Mouse (Mus musculus) forebrain, embryonic 10.5 days (tissue): ENCODE data around the gene Gngt1. TPM values are rescaled to one million over a fixed set of nuclear protein-coding genes. Genes with fewer than 3 reads are reported as not detected.

Source experiments
- DNase-seq: peaks from one replicate; pipeline ENCODE4 v3.0.0-alpha.2; 2017; ENCODE audit warnings: low spot score; ENCODE audit errors: extremely low spot score
- H3K27ac ChIP-seq: fragments of 300-500 bp; sonication (generic); 2 replicates; pipeline ENCODE4 v1.5.1; 2016; ENCODE audit warnings: mild to moderate bottlenecking
- H3K27me3 ChIP-seq: fragments of 300-500 bp; sonication (generic); 2 replicates; pipeline ENCODE4 v1.6.1; 2016; ENCODE audit warnings: mild to moderate bottlenecking; ENCODE audit not compliant: poor library complexity, severe bottlenecking
- H3K36me3 ChIP-seq: fragments of 300-500 bp; sonication (generic); replicated peaks from 2 replicates; pipeline ENCODE4 v1.6.1; 2016; ENCODE audit warnings: mild to moderate bottlenecking, moderate library complexity
- H3K4me1 ChIP-seq: fragments of 300-500 bp; sonication (generic); 2 replicates; pipeline ENCODE4 v1.6.1; 2016
- H3K4me3 ChIP-seq: fragments of 300-500 bp; sonication (generic); 2 replicates; pipeline ENCODE4 v1.5.1; 2016; ENCODE audit warnings: mild to moderate bottlenecking, moderate library complexity
- H3K9me3 ChIP-seq: fragments of 300-500 bp; sonication (generic); 2 replicates; pipeline ENCODE4 v1.6.1; 2016; ENCODE audit warnings: mild to moderate bottlenecking, moderate library complexity
- WGBS: fragments of 180-500 bp; shearing (Covaris S2); methylation state at CpG from one replicate; pipeline ENCODE4 v1.1.7; 2016; 5-methylcytosine and 5-hydroxymethylcytosine counted together
- polyA plus RNA-seq: library from polyadenylated mRNA; unstranded; fragments of >200 nt; fragmentation: Nextera tagmentation; extraction: Ambion mirVana; gene quantifications from 2 replicates; pipeline ENCODE4 v1.2.1, GENCODE M21; 2016

The Gngt1 gene
- not detected in 2 replicates for polyA plus RNA-seq

- DNase-seq, result no peak
- no peaks in the 10 kb centered on the region for H3K9me3 ChIP-seq
- 88% methylated on average over 6 of the region's 6 CpGs for WGBS
- H3K4me1 ChIP-seq, result no peaks in the 10 kb centered on the region
- no peaks in the 10 kb centered on the region for H3K27me3 ChIP-seq
- no peak within 1 kb of the TSS for H3K4me3 ChIP-seq
- H3K36me3 ChIP-seq, result no peaks in the 10 kb centered on the region
- H3K27ac ChIP-seq, result no peak within 1 kb of the TSS
Measured at GRCm38 (mm10) chr6:3993492-3993891, at the start of gene Gngt1. Gngt1 (plus strand) TSS chr6:3993792.

GRCm38 (mm10) chr6:3954969-3955368 is 38.6 kb upstream of the Gngt1 start:
- Histone ChIP-seq H3K27me3 (no peaks in the 10 kb centered on the region), H3K9me3 (no peaks in the 10 kb centered on the region), H3K36me3 (no peaks in the 10 kb centered on the region), H3K4me1 (no peaks in the 10 kb centered on the region), H3K27ac (no peak overlapping the region), H3K4me3 (no peak overlapping the region)
- WGBS, result 66% methylated on average over 4 of the region's 4 CpGs
- no peak for DNase-seq

GRCm38 (mm10) chr6:3967676-3968626 is 25.6 kb upstream of the Gngt1 start:
- peak; percentile 14 for DNase-seq
- 28% methylated on average over 31 of the region's 31 CpGs for WGBS
- no peaks in the 10 kb centered on the region for H3K9me3 ChIP-seq
- no peak overlapping the region for H3K27ac ChIP-seq
- H3K4me3 ChIP-seq, result peak overlapping the region; percentile 31
- H3K36me3 ChIP-seq, result no peaks in the 10 kb centered on the region
- peaks cover 6% of the 10 kb centered on the region for H3K4me1 ChIP-seq
- peaks cover 18% of the 10 kb centered on the region for H3K27me3 ChIP-seq

GRCm38 (mm10) chr6:3973679-3974078 is 19.9 kb upstream of the Gngt1 start:
- Histone ChIP-seq H3K27ac (no peak overlapping the region), H3K36me3 (no peaks in the 10 kb centered on the region), H3K4me3 (no peak overlapping the region), H3K9me3 (no peaks in the 10 kb centered on the region), H3K4me1 (no peaks in the 10 kb centered on the region), H3K27me3 (0 out of 2 replicates have a peak, but pooled peaks cover 3% of the 10 kb centered on the region)
- whole genome bisulfite sequencing, result 86% methylated on average over 1 of the region's 1 CpGs
- DNase-seq, result no peak

- H3K27me3 ChIP-seq, result no peaks in the 10 kb centered on the region
- no peaks in the 10 kb centered on the region for H3K4me1 ChIP-seq
- no peaks in the 10 kb centered on the region for H3K36me3 ChIP-seq
- H3K27ac ChIP-seq, result no peak overlapping the region
- no peak overlapping the region for H3K4me3 ChIP-seq
- DNase-seq, result no peak
- H3K9me3 ChIP-seq, result no peaks in the 10 kb centered on the region
- WGBS, result 88% methylated on average over 5 of the region's 5 CpGs
Measured at GRCm38 (mm10) chr6:3982661-3983284, 10.8 kb upstream of the Gngt1 start.

- Histone ChIP-seq H3K4me3 (no peak within 1 kb of the TSS), H3K4me1 (no peaks in the 10 kb centered on the region), H3K36me3 (no peaks in the 10 kb centered on the region), H3K27me3 (no peaks in the 10 kb centered on the region), H3K9me3 (no peaks in the 10 kb centered on the region), H3K27ac (no peak within 1 kb of the TSS)
- WGBS, result 85% methylated on average over 3 of the region's 3 CpGs
- DNase-seq, result no peak
Measured at GRCm38 (mm10) chr6:3988750-3989149, 4.8 kb upstream of the Gngt1 start, which contains the start of gene Tfpi2. Tfpi2 (minus strand) TSS chr6:3988919.

- Histone ChIP-seq H3K27ac (no peak overlapping the region), H3K36me3 (no peaks in the 10 kb centered on the region), H3K4me3 (no peak overlapping the region), H3K4me1 (peaks cover 3% of the 10 kb centered on the region; the same call in 1 of the 2 replicates), H3K9me3 (no peaks in the 10 kb centered on the region), H3K27me3 (no peaks in the 10 kb centered on the region)
- WGBS, result 81% methylated on average over 4 of the region's 4 CpGs
- no peak for DNase-seq
Measured at GRCm38 (mm10) chr6:3998089-3998488, 4.5 kb downstream of the Gngt1 start.

- Histone ChIP-seq H3K27ac (no peak overlapping the region), H3K27me3 (no peaks in the 10 kb centered on the region), H3K36me3 (no peaks in the 10 kb centered on the region), H3K4me1 (peaks cover 11% of the 10 kb centered on the region), H3K4me3 (no peak overlapping the region), H3K9me3 (no peaks in the 10 kb centered on the region)
- 81% methylated on average over 6 of the region's 6 CpGs for WGBS
- DNase-seq, result no peak
Measured at GRCm38 (mm10) chr6:3999296-3999695, 5.7 kb downstream of the Gngt1 start.

GRCm38 (mm10) chr6:4000716-4001115 is 7.1 kb downstream of the Gngt1 start:
- no peak for DNase-seq
- Histone ChIP-seq H3K4me3 (no peak overlapping the region), H3K27ac (no peak overlapping the region), H3K9me3 (no peaks in the 10 kb centered on the region), H3K4me1 (peaks cover 12% of the 10 kb centered on the region), H3K36me3 (no peaks in the 10 kb centered on the region), H3K27me3 (no peaks in the 10 kb centered on the region)
- WGBS, result 82% methylated on average over 3 of the region's 3 CpGs

- 59% methylated on average over 4 of the region's 4 CpGs for WGBS
- Histone ChIP-seq H3K4me3 (peak overlapping the region; percentile 54), H3K27ac (peak overlapping the region; percentile 86), H3K27me3 (no peaks in the 10 kb centered on the region), H3K36me3 (no peaks in the 10 kb centered on the region), H3K4me1 (peaks cover 12% of the 10 kb centered on the region), H3K9me3 (no peaks in the 10 kb centered on the region)
- no peak for DNase-seq
Measured at GRCm38 (mm10) chr6:4003445-4003844, 9.9 kb downstream of the Gngt1 start.

- WGBS, result 2% methylated on average over 19 of the region's 19 CpGs
- Histone ChIP-seq H3K27me3 (no peaks in the 10 kb centered on the region), H3K36me3 (no peaks in the 10 kb centered on the region), H3K9me3 (no peaks in the 10 kb centered on the region), H3K27ac (peak within 1 kb of the TSS; percentile 86), H3K4me3 (peak within 1 kb of the TSS; percentile 54), H3K4me1 (peaks cover 12% of the 10 kb centered on the region)
- peak; percentile 35 for DNase-seq
Measured at GRCm38 (mm10) chr6:4003890-4004306, 10.3 kb downstream of the Gngt1 start, which contains the start of gene Gng11. Gng11 (plus strand) TSS chr6:4003904.

GRCm38 (mm10) chr6:4004808-4005207 is 11.2 kb downstream of the Gngt1 start:
- H3K9me3 ChIP-seq, result no peaks in the 10 kb centered on the region

More at GRCm38 (mm10) chr6:4004808-4005207, 11.2 kb downstream of the Gngt1 start:
- H3K4me1 ChIP-seq, result peaks cover 12% of the 10 kb centered on the region
- no peak overlapping the region for H3K27ac ChIP-seq
- no peaks in the 10 kb centered on the region for H3K27me3 ChIP-seq
- no peaks in the 10 kb centered on the region for H3K36me3 ChIP-seq
- H3K4me3 ChIP-seq, result peak overlapping the region; percentile 54
- no peak for DNase-seq
- WGBS, result 83% methylated on average over 2 of the region's 2 CpGs
